Mouse (Mus musculus): Measurements from ENCODE around the gene Figla. TPM values are rescaled to one million over a fixed set of nuclear protein-coding genes. Genes with fewer than 3 reads are reported as not detected.
A peak's percentile ranks its signal among the peaks of the same experiment; 100 is the strongest.

Gene Figla
- total RNA-seq, 2 experiments from 2014 or later = not detected

DNA sequence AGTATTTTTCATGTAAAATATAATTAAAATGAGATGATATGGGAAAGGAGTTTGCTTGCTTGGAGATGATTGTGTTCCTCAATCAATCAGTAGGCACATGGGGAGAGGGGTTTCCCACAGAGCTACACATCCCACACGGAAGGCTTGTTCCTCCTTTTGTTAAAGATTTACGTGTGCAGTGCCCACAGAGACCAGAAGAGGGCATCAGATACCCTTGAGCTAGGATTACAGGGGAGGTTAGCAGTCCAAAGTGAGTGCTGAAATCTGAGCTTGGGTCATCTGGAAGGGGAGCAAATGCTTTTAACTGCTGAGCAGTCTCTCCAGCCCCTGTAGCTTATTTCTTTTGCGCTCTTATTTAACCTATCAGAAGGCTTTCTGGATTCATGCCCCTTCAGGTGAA is 5.0 kb downstream of the Figla start:
- peak in 1 of 2 experiments; percentile 27 for DNase-seq (ENCODE audit: extremely low spot score in 1 of 2, low spot score in 2 of 2)
- intact Hi-C loops (cut with DNase I) = no loop called here

DNA sequence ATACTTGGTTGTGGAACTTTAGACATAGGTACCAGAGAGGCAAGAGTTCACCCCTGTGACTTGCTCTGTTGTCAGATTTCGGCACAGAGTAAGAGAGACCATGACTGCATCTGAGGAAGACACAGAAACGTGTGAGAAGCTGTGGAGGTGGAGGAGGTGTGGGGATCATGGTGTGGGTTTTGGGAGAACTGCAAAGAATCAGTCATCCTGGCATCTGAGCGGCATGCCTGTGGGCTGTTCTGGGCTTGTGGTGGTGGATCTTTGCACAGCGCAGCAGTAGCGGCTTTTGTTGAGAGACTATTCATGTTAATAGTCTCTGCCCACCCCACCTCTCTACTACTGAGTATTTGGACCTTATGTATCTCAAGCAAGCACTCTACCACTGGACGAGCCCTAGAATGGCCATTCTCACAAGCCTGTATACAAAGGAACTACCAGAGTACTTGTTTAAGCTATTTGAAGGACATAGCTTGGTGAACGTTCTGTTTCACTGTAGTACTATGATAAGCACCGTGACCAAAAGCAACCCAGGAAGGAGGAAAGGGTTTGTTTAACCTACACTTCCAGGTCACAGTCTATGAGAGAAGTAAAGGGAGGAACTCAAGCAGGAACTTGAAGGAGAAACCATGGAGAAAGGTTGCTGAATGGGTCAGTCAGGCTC is 10.8 kb downstream of the Figla start:
- no peak for DNase-seq (ENCODE audit: extremely low spot score in 1 of 2, low spot score in 2 of 2)
- intact Hi-C loops (cut with DNase I) = loop anchor here (5.0 kb wide), 2 partner anchors 61 to 336 kb away; no protein-coding TSS in a partner anchor

DNA sequence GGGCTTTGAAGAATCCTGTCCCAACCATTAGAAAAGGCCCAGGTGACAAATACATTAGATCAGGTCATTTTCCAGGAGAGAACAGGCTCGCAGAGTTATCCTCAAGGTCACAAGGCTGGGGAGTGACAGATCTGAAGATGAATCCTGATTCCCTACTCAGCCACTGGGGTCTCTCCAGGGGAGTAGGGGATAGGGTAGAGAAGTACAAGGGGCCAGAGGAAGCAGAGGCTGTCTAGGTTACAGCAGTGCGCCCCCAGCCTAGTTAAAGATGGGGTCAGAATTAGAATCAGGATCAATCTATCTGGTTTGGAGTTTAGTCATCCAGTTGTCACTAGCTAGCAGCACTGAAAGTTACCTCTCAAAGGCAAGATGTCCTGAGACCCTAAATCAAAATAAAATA is 12.2 kb downstream of the Figla start:
- intact Hi-C loops (cut with DNase I) = loop anchor here (5.0 kb wide), 2 partner anchors 59 to 334 kb away; no protein-coding TSS in a partner anchor
- DNase-seq (ENCODE audit: extremely low spot score in 1 of 2, low spot score in 2 of 2) = no peak

DNA sequence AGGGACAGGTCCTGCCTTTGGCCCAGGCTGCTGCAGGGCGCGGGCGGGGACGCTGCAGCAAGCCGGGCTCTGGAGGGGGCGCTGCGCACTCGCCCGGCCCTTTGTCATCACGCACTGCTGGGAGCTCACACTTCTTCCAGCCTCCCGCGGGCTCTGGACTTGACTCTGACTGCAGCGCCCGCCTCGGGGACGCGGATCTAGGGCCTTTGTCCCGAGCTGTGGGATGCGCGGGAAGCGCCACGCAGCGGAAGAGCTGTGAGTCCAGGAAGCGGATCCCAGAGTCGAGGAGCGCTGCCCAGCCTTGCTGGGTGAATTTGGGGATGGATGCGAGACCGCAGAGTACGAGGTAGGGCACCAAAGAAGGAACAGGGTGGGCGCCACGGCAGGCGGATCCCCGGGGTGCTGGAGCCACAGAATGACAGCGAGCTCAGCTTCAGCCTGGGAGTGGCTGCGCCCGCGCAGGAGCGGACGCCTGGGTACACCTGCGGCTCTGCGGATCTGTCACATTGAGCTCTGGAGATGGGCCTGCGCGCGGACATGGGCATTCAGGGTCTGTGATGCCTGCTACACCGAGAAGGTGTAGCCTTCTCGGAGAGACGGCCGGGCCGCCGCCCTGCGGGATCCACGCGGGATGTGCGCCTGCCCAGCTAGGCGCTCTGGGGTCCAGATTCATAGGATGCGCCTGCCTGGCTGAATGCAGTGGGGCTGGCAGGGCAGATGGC is 12.8 kb downstream of the Figla start, which contains the start of gene Add2:
Add2 (plus strand) TSS at position 81 of the 722 bp plus-strand sequence.
- DNase-seq (ENCODE audit: extremely low spot score in 1 of 2, low spot score in 2 of 2) = peak; percentile 55 to 75
- intact Hi-C loops (cut with DNase I) = loop anchor here (5.0 kb wide), 2 partner anchors 59 to 334 kb away; no protein-coding TSS in a partner anchor

DNA sequence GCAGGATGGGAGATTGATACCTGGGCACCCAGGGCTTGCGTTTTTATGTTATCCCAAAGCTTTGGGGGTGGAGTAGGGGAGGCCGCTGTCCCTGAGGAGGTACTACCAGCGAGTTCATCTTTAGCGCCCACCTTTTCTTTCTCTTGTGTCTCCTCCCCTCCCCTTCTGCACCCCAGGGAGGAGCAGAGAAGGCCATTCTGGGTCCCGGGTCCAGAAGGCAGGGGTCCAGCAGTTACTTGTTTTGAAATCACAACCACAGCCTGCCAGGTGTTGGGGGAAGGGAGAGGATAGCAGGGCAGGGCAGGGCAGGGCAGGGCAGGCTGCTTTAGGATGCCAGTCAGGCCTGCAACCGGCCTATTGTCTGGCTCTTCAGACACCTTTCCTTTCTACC is 13.3 kb downstream of the Figla start:
- intact Hi-C loops (cut with DNase I) = loop anchor here (5.0 kb wide), 2 partner anchors 58 to 333 kb away; no protein-coding TSS in a partner anchor
- DNase-seq (ENCODE audit: extremely low spot score in 1 of 2, low spot score in 2 of 2) = no peak

DNA sequence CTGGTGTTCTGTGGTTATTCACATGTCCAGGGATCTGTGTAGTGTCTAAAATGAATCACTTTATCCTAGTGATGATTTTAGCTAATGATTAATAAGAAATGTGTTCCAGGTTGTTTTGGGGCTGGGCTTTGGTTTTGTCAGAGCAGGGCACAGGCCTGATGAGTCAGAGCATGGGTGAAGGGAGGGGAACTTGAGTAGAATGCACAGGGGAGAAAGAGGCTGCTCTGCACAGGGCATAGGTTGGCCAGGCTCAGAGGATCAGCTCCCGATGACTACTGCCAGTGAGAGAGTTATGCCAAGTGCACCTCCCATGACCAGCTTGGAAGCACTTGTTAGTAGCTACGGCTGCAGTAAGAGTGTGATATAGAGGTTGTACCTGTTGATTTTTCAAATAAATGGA is 15.6 kb downstream of the Figla start:
- DNase-seq (ENCODE audit: extremely low spot score in 1 of 2, low spot score in 2 of 2) = no peak
- intact Hi-C loops (cut with DNase I) = loop anchor here (5.0 kb wide), 1 partner anchor 36 kb away; no protein-coding TSS in a partner anchor

DNA sequence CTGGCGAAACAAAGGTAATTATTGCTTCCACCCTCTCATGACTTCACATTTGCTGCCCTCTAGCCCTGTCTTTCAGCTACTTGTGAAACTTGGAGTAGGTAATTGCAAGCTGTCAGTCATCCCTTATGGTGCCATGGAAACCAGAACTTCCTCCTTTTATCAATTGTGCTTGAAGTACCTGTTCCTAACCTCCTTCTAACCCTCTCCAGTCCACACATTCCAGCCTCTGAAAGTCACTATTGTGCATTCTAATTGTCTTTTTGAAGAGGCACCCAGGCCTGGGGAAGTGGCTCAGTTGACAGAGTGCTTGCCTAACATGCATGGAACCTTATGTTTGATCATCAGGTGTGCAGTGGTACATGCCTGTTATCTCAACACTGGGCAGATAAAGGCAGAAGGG is 17.7 kb downstream of the Figla start:
- DNase-seq (ENCODE audit: extremely low spot score in 1 of 2, low spot score in 2 of 2) = no peak
- intact Hi-C loops (cut with DNase I) = loop anchor here (5.0 kb wide), 1 partner anchor 34 kb away; no protein-coding TSS in a partner anchor

DNA sequence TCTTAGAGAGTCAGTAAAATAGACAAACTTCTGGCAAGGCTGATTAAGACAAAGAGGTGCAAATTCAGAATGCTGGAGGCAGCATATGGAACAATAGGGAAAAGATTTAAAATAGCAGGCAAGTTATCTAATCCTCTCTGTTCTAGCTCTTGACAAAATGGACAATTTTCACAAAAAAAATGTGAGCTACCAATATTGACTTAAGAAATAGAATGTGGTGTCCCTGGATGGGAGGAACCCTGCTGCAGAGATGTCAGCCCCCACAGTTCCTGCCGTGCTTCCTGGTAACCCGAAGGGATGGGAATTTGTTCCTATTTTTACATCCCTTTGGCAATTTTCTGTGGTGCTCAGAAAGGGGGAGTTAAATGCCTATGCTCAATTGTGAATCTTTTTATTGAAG is 22.9 kb downstream of the Figla start:
- intact Hi-C loops (cut with DNase I) = no loop called here
- no peak for DNase-seq (ENCODE audit: extremely low spot score in 1 of 2, low spot score in 2 of 2)

DNA sequence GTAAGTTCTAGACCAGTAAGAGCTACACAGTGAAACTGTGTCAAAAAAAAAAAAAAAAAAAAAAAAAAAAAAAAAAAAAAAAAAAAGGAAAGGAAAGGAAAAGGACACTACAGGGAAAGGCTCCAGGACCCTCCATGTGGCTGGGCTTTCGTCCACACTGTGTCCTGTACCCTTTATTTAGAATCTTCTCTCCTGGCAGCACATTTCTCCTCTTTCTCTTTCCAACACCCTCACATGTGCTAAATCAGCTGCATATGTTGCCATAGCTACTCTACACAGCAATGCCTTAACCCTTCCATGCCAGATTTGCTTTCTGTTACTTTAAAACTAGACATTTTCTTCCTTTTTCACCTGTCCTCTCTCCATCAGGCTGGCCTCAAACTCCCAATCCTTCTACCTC is 24.2 kb downstream of the Figla start:
- no peak for DNase-seq (ENCODE audit: extremely low spot score in 1 of 2, low spot score in 2 of 2)
- intact Hi-C loops (cut with DNase I) = no loop called here

DNA sequence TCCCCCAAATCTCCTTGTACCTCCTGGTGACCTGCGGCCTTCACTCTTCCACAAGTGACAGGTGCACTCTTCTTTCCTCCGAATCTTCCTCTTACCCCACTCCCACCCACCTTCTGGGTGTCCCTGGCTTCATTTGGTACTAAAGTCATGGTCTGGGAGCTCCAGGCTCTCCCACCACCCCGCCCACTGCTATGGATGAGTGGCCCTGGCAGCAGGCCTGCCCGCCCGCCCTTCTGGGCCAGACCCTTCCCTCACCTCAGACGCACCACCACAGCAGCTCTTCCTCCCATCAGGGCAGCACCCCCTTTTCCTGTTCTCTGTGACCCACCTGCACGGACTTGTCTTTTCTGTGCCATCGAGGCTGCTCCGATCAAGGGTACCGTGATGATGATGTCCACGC is 31.5 kb downstream of the Figla start:
- intact Hi-C loops (cut with DNase I) = no loop called here
- no peak for DNase-seq (ENCODE audit: extremely low spot score in 1 of 2, low spot score in 2 of 2)

DNA sequence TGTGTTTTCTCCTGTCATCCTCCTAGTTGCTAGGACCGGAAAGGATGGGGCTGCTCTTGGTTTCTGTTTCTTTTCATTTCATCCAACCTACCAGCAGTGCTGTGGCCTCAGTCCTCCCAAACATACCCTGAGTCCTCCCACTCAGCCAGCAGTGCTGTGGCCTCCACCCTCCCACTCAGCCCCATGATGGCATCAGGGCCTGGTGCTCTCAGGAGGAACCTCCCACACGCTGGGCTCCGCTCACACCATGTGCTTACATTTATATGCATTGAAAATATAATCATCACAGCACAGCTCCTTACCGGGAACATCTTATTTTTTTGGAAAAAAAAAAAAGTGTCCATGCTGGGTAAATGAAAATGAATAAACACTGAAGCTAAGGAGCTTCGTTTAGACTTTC is 32.5 kb downstream of the Figla start:
- peak; percentile 56 to 61 for DNase-seq (ENCODE audit: extremely low spot score in 1 of 2, low spot score in 2 of 2)
- intact Hi-C loops (cut with DNase I) = no loop called here

DNA sequence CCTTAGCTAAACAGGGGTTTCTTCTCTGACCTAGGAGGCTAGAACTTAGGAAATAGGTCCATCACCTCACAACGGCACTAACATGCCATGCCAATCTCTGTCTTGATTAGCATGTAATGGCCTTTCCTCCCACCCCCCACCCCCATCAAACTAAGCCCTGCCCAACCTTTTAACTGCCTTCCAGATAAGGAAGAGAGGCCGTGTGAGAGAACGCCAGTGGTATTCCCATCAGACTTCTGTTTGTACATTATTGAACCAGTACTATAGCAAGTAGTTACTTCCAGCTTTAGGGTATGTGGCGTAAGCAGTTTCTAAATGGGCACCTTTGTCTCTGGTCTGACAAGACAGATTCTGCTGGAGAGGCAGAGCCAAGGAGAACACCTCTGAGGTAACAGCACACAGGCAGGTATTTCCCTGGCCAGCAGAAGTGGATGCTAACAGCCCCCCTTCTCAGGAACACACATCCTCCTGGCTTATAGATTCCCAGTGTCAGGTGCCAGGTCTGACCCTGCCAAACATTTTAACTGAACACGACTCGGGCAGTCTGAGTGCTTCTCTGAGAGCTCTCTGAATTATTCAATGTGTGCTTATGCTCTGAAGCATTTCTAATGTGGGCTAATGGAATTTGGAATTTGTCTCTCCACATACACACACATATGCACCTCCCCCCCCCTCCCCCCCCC is 34.8 kb downstream of the Figla start:
- no peak for DNase-seq (ENCODE audit: extremely low spot score in 1 of 2, low spot score in 2 of 2)

DNA sequence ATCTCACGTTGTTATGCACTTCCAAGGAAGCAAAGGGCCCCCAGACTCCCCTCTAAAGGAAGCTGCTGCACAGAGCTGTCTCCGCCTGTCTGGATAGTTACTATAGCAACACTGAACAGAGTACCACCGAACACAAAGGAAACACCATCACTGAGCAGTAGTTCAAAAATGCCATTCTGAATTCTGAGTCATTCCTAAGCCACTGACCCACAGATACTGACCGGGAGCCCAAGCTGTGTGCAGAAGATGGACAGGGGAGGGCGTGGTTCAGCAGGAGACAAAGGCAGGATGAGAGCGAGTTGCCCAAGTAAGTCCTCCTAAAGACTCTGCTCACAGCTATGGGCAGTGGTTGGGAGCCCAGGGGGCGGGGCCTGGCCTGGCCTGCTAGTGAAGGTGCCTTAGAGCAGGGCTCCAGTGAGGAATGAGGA is 36.1 kb downstream of the Figla start:
- intact Hi-C loops (cut with DNase I) = no loop called here
- peak in 1 of 2 experiments; percentile 39 for DNase-seq (ENCODE audit: extremely low spot score in 1 of 2, low spot score in 2 of 2)

More for the DNA sequence above, 34.8 kb downstream of the Figla start:
- intact Hi-C loops (cut with DNase I) = no loop called here

DNA sequence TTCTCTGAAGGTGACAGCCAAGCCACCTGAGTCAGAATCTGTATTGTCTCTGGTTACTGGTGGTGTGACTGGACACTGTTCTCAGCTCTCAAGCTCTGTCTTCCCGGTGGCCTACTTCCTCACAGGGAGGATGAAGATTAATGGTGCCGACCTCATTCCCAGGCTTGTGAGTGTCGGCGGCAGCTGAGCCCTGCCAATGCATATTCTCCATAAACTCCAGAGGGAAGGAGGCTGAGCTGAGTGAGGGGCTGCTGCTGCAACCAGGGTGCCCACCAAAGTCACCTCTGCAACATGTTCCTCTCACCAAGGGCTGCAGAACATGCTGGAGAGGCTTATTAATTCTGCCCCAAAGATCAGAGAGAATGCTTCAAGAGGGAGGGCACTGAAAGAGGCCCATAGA is 36.6 kb downstream of the Figla start:
- DNase-seq (ENCODE audit: extremely low spot score in 1 of 2, low spot score in 2 of 2) = no peak
- intact Hi-C loops (cut with DNase I) = no loop called here

DNA sequence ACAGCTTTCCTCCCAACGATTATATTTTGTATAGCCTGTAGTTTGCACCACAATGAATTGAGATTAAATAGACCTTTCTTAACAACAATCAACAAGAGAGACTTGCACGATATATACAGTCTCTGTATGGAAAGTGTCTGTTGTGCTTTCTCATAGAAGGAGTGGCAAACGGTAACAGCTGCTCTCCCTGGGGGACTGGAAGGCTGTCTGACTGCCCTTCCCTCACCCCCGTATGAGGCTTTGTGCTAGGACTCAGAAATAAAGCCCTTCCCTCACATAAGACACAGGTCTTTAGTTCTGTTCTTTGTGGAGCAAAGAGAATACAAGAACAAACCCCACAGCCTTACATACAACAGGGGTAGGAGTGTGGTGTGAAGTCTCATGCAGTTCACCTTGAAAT is 37.1 kb downstream of the Figla start:
- intact Hi-C loops (cut with DNase I) = no loop called here
- DNase-seq (ENCODE audit: extremely low spot score in 1 of 2, low spot score in 2 of 2) = no peak

DNA sequence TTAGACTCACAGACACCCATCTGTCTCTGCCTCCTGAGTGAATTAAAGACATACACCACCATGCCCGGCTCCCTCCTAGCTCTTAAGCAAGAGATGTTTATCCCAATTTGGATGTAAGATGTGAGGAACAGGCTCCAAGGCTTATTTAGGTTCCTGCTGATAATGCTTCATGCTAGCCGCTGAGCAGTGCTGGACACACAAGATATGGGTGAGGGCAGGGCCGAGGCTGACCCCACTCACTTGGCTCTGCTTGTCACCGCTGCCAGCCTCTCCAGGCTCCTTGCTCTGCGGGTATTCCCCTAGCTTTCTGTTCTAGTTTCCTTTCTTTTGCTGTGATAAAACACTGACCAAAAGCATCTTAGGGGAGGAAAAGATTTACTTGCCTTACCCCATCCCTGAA is 37.6 kb downstream of the Figla start:
- intact Hi-C loops (cut with DNase I) = no loop called here
- DNase-seq (ENCODE audit: extremely low spot score in 1 of 2, low spot score in 2 of 2) = no peak

DNA sequence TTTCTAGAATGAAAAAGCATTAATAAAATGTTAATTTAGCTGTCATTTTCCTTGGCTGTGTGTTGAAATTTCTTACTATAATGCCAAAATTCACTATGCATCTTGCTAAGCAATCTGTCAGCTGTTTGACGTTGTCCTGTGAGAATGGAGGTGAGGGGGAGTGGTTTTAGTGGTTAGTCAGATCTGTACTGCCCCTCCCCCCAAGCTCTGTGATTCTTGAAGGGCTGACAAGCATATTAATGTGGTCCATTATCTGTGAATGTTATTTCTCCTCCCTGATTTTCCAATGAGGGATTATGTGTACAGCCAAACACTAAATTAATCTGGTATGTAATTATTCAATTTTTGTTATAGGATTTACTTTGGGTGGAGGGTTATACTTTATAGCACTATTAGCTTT is 42.5 kb downstream of the Figla start:
- intact Hi-C loops (cut with DNase I) = no loop called here
- no peak for DNase-seq (ENCODE audit: extremely low spot score in 1 of 2, low spot score in 2 of 2)

DNA sequence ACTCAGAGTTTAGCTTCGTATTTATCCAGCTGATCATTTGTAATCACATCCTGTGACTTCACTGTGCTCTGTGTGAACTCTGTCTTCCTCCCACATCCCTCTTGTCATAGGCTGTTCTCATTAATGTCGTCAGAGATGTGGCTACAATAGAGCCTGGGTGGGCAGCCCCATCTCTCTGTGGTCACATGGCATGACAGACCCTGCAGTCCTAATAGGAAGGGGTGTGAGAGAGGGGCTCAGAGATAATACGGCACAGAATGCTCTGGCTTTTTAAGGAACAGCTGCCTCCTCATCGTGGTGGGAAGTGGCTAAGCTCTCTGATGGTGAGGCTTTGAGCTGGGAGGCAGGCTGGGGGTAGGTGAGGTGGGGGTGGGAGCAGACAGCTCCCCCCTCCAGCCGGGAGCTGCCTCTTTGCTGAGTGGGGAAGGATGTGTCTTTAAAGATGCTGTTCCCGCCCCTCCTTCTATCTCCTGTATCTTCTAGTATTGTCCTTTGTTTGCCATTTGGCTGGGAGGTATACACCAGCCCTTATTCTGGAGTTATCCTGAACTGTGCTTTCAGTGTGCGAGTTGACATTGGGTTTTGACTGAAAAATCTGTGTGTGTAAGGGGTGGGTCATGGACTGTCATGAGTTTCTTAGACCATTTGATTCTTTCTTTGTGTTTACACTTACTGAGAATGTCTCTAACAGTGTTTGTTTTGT is 43.3 kb downstream of the Figla start:
- intact Hi-C loops (cut with DNase I) = no loop called here
- DNase-seq (ENCODE audit: extremely low spot score in 1 of 2, low spot score in 2 of 2) = no peak

DNA sequence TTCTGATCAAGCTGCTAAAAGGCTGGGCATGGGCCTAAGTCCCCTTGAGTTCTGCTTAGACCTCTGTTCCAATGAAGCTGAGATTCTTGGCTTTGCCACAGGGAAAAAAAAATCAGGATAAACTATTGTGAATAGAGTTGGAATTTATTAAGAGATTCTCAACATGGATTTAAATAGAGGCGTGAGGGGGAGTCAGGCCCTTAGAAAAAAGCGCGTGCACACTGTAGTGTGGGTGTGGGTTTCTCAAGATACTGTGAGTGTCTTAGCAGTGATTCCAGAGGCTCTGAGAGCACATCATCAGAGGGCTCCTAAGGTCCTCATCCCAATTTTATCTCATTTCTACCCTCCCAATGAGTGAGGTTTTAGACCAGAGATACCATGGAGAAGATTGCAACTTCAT is 44.2 kb downstream of the Figla start:
- intact Hi-C loops (cut with DNase I) = no loop called here
- DNase-seq (ENCODE audit: extremely low spot score in 1 of 2, low spot score in 2 of 2) = no peak
